Mouse (Mus musculus) hindbrain, embryonic 11.5 days (tissue): ENCODE results near the gene Samd5. TPM values are rescaled to one million over a fixed set of nuclear protein-coding genes. Genes with fewer than 3 reads are reported as not detected.
A peak's percentile ranks its signal among the peaks of the same experiment; 100 is the strongest.

Experiments
- ATAC-seq: fragments of 200-750 bp; cut with Nextera tagmentation; 2 replicates; pipeline ENCODE4 v1.8.0; 2017; ENCODE audit warnings: mild to moderate bottlenecking, moderate TSS enrichment, moderate library complexity; ENCODE audit not compliant: low FRiP score
- DNase-seq: peaks from one replicate; pipeline ENCODE4 v3.0.0-alpha.2; 2015; ENCODE audit warnings: low spot score
- H3K27ac ChIP-seq: fragments of 300-500 bp; sonication (generic); 2 replicates; pipeline ENCODE4 v1.5.1; 2014; ENCODE audit warnings: mild to moderate bottlenecking, low read depth, low read length
- H3K27me3 ChIP-seq: fragments of 300-500 bp; sonication (generic); 2 replicates; pipeline ENCODE4 v1.6.1; 2014; ENCODE audit warnings: mild to moderate bottlenecking, low read length, moderate library complexity, mixed read lengths; ENCODE audit not compliant: control insufficient read depth, insufficient read depth
- H3K36me3 ChIP-seq: fragments of 300-500 bp; sonication (generic); 2 replicates; pipeline ENCODE4 v1.6.1; 2014; ENCODE audit warnings: mild to moderate bottlenecking, low read length, moderate library complexity, mixed read lengths; ENCODE audit not compliant: control insufficient read depth, insufficient read depth
- H3K4me1 ChIP-seq: fragments of 300-500 bp; sonication (generic); replicated peaks from 2 replicates; pipeline ENCODE4 v1.6.1; 2014; ENCODE audit warnings: low read length, mixed read lengths; ENCODE audit not compliant: control insufficient read depth, insufficient read depth
- H3K4me2 ChIP-seq: fragments of 300-500 bp; sonication (generic); replicated peaks from 2 replicates; pipeline ENCODE4 v1.6.1; 2014; ENCODE audit warnings: mild to moderate bottlenecking, low read depth, low read length
- H3K4me3 ChIP-seq: fragments of 300-500 bp; sonication (generic); 2 replicates; pipeline ENCODE4 v1.5.1; 2014; ENCODE audit warnings: low read depth, low read length
- H3K9ac ChIP-seq: fragments of 300-500 bp; sonication (generic); 2 replicates; pipeline ENCODE4 v1.6.1; 2014; ENCODE audit warnings: low read depth, low read length
- H3K9me3 ChIP-seq: fragments of 300-500 bp; sonication (generic); 2 replicates; pipeline ENCODE4 v1.6.1; 2016; ENCODE audit warnings: low read length; ENCODE audit not compliant: control insufficient read depth
- WGBS: fragments of 180-500 bp; shearing (Covaris S2); extraction: QIAGEN DNeasy Blood & Tissue Kit; methylation state at CpG from one replicate; pipeline ENCODE4 v1.1.7; 2014; 5-methylcytosine and 5-hydroxymethylcytosine counted together
- polyA plus RNA-seq: library from polyadenylated mRNA; unstranded; fragments of >200 nt; fragmentation: Nextera tagmentation; extraction: Ambion mirVana; gene quantifications from 2 replicates; pipeline ENCODE4 v1.2.1, GENCODE M21; 2014

Samd5 gene
- polyA plus RNA-seq, result 4.9 and 7.3 TPM in 2 replicates

DNA sequence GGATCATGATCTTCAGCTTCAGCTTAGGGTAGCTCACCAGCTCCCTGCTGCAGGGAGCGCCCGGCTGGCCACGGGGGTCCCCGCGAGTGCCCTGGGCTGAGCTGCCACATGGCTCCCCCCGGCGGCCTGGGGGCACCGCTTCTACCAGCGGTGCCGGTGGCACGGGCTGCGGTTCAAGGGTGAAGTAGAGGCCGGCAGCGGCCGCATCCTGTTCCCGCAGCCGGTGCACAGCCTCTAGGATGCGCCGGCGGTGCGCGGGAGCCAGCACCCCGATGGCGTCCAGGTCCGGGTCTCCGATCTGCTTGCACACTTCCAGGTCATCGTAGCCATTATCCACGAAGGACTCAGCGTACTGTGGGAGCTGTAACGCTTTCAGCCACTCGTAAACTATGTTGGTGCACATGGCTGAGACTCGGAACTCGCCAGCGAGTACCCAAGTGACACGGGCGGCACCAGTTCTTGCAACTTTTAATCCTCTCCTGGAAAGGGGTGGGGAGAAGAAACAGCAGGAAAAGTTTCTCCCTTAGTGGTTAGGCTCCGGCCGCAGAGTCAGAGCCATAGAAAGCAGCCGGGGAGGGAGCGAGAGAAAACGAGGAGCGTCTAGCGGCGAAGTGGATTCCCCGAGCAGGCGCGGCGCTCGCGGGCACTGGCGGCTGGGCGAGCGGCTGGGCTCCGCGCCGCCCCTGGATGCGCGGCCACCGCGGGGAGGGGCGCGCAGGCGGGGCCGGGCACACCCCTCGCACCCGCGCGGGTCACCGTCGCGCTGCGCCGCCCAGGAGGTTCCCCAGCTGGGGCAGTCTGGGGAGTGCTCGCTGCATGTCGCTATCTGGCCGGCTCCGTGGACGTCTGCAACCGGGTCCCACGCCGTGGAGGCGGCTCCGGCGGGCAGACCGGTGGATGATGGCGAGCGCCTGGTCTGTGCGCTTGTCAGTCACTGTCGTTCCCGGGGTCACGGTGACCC, at the start of gene Samd5:
Gene Samd5, minus strand, starts transcription at position 648 of the 961 bp plus-strand sequence.
- peak within 1 kb of the TSS; percentile 62 for H3K4me3 ChIP-seq
- H3K9ac ChIP-seq, result peak within 1 kb of the TSS; percentile 68
- peak within 1 kb of the TSS; percentile 42; the same call in 1 of the 2 replicates for H3K27ac ChIP-seq
- peak within 1 kb of the TSS; percentile 91 for H3K4me2 ChIP-seq
- H3K27me3 ChIP-seq, result peaks cover 2% of the 10 kb centered on the region; the same call in 1 of the 2 replicates
- WGBS, result under 1% methylated on average over 71 of the region's 91 CpGs
- no peaks in the 10 kb centered on the region for H3K9me3 ChIP-seq
- DNase-seq (peak; percentile 77), ATAC-seq (peak; percentile 82)
- no peaks in the 10 kb centered on the region; the same call in 1 of the 2 replicates for H3K4me1 ChIP-seq
- H3K36me3 ChIP-seq, result no peaks in the 10 kb centered on the region

GRCm38 (mm10) chr10:9722519-9723303, 47.7 kb upstream of the Samd5 start:
- Histone ChIP-seq H3K4me2 (no peak overlapping the region), H3K9ac (no peak overlapping the region), H3K4me1 (no peaks in the 10 kb centered on the region), H3K27ac (no peak overlapping the region), H3K36me3 (no peaks in the 10 kb centered on the region), H3K4me3 (no peak overlapping the region), H3K9me3 (no peaks in the 10 kb centered on the region), H3K27me3 (no peaks in the 10 kb centered on the region)
- DNase-seq (no peak), ATAC-seq (no peak)
- 88% methylated on average over 10 of the region's 11 CpGs for WGBS

DNA sequence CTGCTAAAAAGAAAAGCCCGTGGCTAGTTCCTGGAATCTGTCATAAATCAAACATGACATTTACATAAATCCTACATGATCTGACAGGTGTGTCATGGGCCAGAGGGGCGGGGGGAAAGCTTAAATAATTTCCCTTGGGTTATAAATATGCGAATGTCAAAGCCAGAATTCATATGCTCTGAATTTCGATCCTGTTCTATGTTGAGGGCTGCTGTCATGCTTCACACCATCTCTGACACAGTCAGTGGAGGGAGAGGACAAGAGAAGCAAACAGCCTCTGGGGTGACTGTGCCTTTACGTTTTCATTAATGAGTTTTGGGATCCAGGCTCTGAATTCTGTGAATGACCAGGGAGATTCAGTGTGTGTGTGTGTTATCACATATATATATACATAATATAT, 45.0 kb upstream of the Samd5 start:
- Histone ChIP-seq H3K9ac (no peak overlapping the region), H3K27ac (no peak overlapping the region), H3K27me3 (no peaks in the 10 kb centered on the region), H3K9me3 (no peaks in the 10 kb centered on the region), H3K4me3 (no peak overlapping the region), H3K4me2 (no peak overlapping the region), H3K36me3 (no peaks in the 10 kb centered on the region), H3K4me1 (no peaks in the 10 kb centered on the region)
- ATAC-seq (peak; percentile 38; the same call in 1 of the 2 replicates), DNase-seq (no peak)
- WGBS, result 69% methylated on average over 5 of the region's 5 CpGs

GRCm38 (mm10) chr10:9718086-9718485, 43.1 kb upstream of the Samd5 start:
- 77% methylated on average over 5 of the region's 5 CpGs for WGBS

DNA sequence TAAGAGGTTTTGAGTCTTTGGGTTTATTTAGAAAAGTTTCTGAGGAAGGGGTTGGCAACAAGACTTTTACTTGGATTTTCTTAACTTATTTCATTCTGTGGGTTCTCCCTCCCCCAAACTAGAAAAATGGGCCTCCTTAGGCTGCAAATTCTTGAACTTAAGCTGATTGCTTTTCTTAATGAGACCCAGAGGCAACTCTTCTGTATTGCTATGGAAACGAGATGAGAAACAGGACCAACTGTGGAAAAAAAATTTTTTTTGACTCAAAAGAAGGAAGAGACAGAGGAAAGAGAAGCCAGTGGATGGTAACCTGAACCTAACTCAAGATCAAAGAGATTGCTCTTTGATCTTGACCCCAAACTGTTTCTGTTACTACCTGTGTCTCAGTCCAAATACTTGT, 29.9 kb upstream of the Samd5 start:
- WGBS, result 58% methylated on average over 1 of the region's 1 CpGs
- DNase-seq (no peak), ATAC-seq (no peak)
- Histone ChIP-seq H3K9me3 (no peaks in the 10 kb centered on the region), H3K27ac (no peak overlapping the region), H3K9ac (no peak overlapping the region), H3K4me2 (no peak overlapping the region), H3K4me1 (no peaks in the 10 kb centered on the region), H3K27me3 (no peaks in the 10 kb centered on the region), H3K36me3 (no peaks in the 10 kb centered on the region), H3K4me3 (no peak overlapping the region)

More at GRCm38 (mm10) chr10:9718086-9718485, 43.1 kb upstream of the Samd5 start:
- H3K4me3 ChIP-seq, result no peak overlapping the region
- no peak for DNase-seq
- H3K4me1 ChIP-seq, result no peaks in the 10 kb centered on the region
- no peak overlapping the region for H3K4me2 ChIP-seq
- no peak overlapping the region for H3K27ac ChIP-seq
- no peaks in the 10 kb centered on the region for H3K36me3 ChIP-seq
- no peak overlapping the region for H3K9ac ChIP-seq
- ATAC-seq, result no peak
- H3K27me3 ChIP-seq, result no peaks in the 10 kb centered on the region
- no peaks in the 10 kb centered on the region for H3K9me3 ChIP-seq

DNA sequence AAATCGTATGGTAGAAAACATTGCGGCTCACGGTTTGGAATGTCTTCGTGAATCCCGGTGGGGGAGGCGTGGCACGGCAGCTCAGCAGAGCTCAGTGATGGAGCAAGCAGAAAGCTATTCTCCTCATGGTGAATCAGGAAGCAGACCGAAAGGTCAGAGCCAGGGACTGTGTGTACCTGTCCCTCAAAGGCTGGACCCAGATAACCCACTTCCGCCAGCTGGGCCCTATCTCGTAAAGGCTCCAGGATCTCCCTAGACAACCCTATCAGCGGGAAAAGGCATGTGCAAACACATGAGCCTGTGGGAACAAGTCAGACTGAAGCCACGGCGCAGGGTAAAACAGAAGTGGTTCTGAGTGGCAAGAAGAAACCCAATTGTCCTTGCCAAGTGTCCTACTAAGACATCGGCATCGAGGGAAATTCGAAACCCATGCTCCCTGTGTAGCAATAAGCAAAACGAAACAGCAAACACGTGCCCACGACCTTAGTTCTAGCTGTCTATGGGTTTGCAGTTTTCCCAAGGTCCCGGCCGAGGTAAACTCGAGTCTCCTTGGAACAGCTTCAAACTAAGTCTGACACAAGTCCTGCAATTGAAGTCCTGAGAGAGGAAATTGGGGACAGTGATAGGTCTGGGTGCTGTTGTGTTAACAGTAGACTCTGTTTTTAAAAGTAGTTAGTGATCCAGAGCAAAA, 24.2 kb upstream of the Samd5 start:
- H3K36me3 ChIP-seq, result no peaks in the 10 kb centered on the region
- no peaks in the 10 kb centered on the region for H3K4me1 ChIP-seq
- H3K27me3 ChIP-seq, result no peaks in the 10 kb centered on the region
- no peak overlapping the region for H3K4me3 ChIP-seq
- ATAC-seq (no peak), DNase-seq (no peak)
- H3K9ac ChIP-seq, result no peak overlapping the region
- no peaks in the 10 kb centered on the region for H3K9me3 ChIP-seq
- no peak overlapping the region for H3K27ac ChIP-seq
- H3K4me2 ChIP-seq, result no peak overlapping the region
- WGBS, result 92% methylated on average over 22 of the region's 22 CpGs

DNA sequence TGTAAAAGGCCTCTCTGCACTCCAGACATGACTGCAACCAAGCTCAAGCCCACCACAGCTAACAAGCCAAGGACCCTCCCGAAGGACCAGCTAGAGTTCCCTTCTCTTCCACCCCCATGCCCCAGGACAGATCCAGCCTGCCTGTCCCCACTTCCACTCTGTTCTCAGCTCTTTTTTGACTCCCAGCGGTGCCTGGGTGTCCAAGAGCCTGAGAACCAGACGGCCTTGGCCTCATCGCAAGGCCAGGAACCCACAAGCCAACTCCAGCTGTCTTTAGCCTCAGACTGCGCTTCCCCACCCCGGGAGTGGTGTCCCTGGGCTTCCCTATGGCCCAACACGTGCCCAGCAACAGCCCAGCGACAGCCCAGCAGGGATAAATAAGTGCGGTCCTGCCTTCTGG, 23.1 kb upstream of the Samd5 start:
- no peaks in the 10 kb centered on the region for H3K36me3 ChIP-seq
- no peaks in the 10 kb centered on the region for H3K27me3 ChIP-seq
- H3K4me3 ChIP-seq, result no peak overlapping the region
- H3K9me3 ChIP-seq, result no peaks in the 10 kb centered on the region
- H3K4me2 ChIP-seq, result no peak overlapping the region
- 78% methylated on average over 9 of the region's 9 CpGs for WGBS
- no peaks in the 10 kb centered on the region for H3K4me1 ChIP-seq
- ATAC-seq (no peak), DNase-seq (no peak)
- no peak overlapping the region for H3K27ac ChIP-seq
- H3K9ac ChIP-seq, result no peak overlapping the region

- Histone ChIP-seq H3K9me3 (no peaks in the 10 kb centered on the region), H3K9ac (no peak overlapping the region), H3K4me2 (no peak overlapping the region), H3K4me1 (no peaks in the 10 kb centered on the region), H3K36me3 (no peaks in the 10 kb centered on the region), H3K4me3 (no peak overlapping the region), H3K27me3 (no peaks in the 10 kb centered on the region), H3K27ac (no peak overlapping the region)
- 37% methylated on average over 6 of the region's 6 CpGs for WGBS
- ATAC-seq, result no peak
- no peak for DNase-seq
These were observed 21.6 kb upstream of the Samd5 start for GRCm38 (mm10) chr10:9696543-9697141.
